ENCODE assay signal across 10 mouse cellular contexts in the genomic region with DNA sequence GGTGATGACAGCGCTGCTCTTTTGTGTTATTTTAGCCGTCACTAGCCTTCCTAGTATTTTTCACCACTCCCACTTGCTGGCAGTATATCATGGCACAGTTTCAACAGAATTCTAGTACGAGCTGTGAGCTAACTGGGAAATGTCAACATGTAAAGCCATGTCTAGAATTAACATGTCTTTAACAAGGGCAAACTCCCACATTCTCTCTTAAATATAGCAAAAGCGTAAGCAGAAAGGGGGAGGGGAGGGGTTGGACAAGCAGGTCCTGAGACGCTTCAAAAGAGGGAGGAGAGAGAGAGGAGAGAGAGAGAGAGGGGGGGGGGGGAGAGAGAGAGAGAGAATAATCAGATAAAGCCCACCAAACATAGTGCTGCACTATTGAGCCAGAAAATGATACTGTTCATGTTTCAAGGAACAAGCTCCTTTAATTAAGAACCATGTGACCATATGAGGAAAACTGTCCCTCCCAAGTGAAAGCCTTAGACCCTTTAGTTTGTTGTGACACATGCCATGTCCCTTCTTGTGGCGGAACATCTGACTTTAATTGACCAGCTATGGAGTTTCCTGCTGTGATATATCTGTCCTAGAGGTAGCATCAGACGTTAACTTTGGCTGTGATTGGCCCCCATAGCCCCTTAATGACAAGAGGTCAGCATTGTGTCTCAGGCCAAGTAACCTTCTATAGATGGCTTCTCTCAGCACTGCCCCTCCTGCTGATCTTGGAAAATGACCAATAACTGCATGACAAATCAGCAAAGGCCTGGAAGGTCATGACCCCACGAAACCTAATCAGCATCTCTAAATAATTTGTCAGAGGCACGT.
DNase-seq lines count a peak whose midpoint lies in the region; ATAC-seq lines count a peak whose summit lies in the region.
"Had no signal": no experiment of that assay in that cellular context is flagged by ENCODE, and none has a peak within 500 bp of the region (broad histone marks: within the 10 kb centered on the region; RNA-seq: fewer than 3 reads in every experiment).

No protein-coding gene starts in this region.

- no peaks in the 10 kb centered on the region for H3K9me3 ChIP-seq in heart, embryonic 14.5 days (ENCODE audit: control insufficient read depth, low read length)
- H3K9me3 ChIP-seq in midbrain, embryonic 15.5 days, result no peaks in the 10 kb centered on the region

- intact Hi-C loops in heart, postnatal 10 days (cut with DNase I), result no loop called here
- intact Hi-C loops in gastrocnemius, postnatal 14 days (cut with DNase I; ENCODE audit: low total_unique reads), result no loop called here

- DNase-seq in heart, adult 8-10 months (ENCODE audit: low spot score), result no peak
- peak; percentile 18 for DNase-seq in brain, adult 2 months (ENCODE audit: low read depth, low spot score)
- DNase-seq in heart, postnatal 10 days, result peak; percentile 15
- no peak for DNase-seq in gastrocnemius, postnatal 14 days
- no peak for DNase-seq in cerebellum, postnatal 25 days
- DNase-seq in adrenal gland, adult 18-20 months (ENCODE audit: low spot score in 2 of 2), result no peak
- DNase-seq: cerebellum, adult 11-12 months had no signal

- peak overlapping the region; percentile 55 for H3K4me2 ChIP-seq in heart, embryonic 14.5 days (ENCODE audit: low read length)
- peak overlapping the region; percentile 9 for H3K4me2 ChIP-seq in midbrain, embryonic 15.5 days

- 18% methylated on average over 9 of the region's 9 CpGs for WGBS in heart, embryonic 14.5 days
- WGBS in midbrain, embryonic 15.5 days, result 29% methylated on average over 9 of the region's 9 CpGs

- 0 out of 2 replicates have a peak, but pooled peaks have one; percentile 17 for ATAC-seq in heart, embryonic 14.5 days (ENCODE audit: insufficient number of reproducible peaks, insufficient read depth, low FRiP score, low read depth)
- no peak for ATAC-seq in midbrain, embryonic 15.5 days (replicated peaks)

- no peak overlapping the region for H3K27ac ChIP-seq in heart, embryonic 14.5 days (replicated peaks in 1 of 2; ENCODE audit: control insufficient read depth in 1 of 2, insufficient read depth in 1 of 2, low read depth in 2 of 2, low read length in 2 of 2)
- no peak overlapping the region for H3K27ac ChIP-seq in midbrain, embryonic 15.5 days
- H3K27ac ChIP-seq: macrophage had no signal

- H3K9ac ChIP-seq in heart, embryonic 14.5 days (ENCODE audit: low read length), result no peak overlapping the region
- no peak overlapping the region for H3K9ac ChIP-seq in midbrain, embryonic 15.5 days

- H3K4me1 ChIP-seq in heart, embryonic 14.5 days (ENCODE audit: control insufficient read depth in 2 of 2, insufficient read depth in 2 of 2, low read length in 2 of 2), result peaks cover 6 to 9% of the 10 kb centered on the region in 2 experiments; a peak in 3 of 4 replicates
- no peaks in the 10 kb centered on the region for H3K4me1 ChIP-seq in midbrain, embryonic 15.5 days

- H3K4me3 ChIP-seq in heart, embryonic 14.5 days (ENCODE audit: control insufficient read depth in 1 of 2, insufficient read depth in 1 of 2, low read depth in 1 of 2, low read length in 2 of 2), result peak overlapping the region in 1 of 2 experiments; percentile 19; a peak in 2 of 4 replicates
- H3K4me3 ChIP-seq in midbrain, embryonic 15.5 days, result no peak overlapping the region

- no peaks in the 10 kb centered on the region for H3K36me3 ChIP-seq in heart, embryonic 14.5 days (ENCODE audit: control insufficient read depth, insufficient read depth, low read length)
- no peaks in the 10 kb centered on the region for H3K36me3 ChIP-seq in midbrain, embryonic 15.5 days (replicated peaks)

- peaks cover 3% of the 10 kb centered on the region; the same call in 1 of the 2 replicates for H3K27me3 ChIP-seq in heart, embryonic 14.5 days (ENCODE audit: control insufficient read depth, insufficient read depth, low read length)
- 0 out of 2 replicates have a peak, but pooled peaks cover 2% of the 10 kb centered on the region for H3K27me3 ChIP-seq in midbrain, embryonic 15.5 days (replicated peaks)

Comparison
In these comparisons a context has a peak if more than half of its experiments do, and no peak if none do; other contexts are left out.
1. DNase-seq: peak in brain, adult 2 months (single experiment) and heart, postnatal 10 days (2 of 2); none in heart, adult 8-10 months (single experiment), gastrocnemius, postnatal 14 days (single experiment), cerebellum, postnatal 25 days (0 of 2) and adrenal gland, adult 18-20 months (0 of 2).